Mouse (Mus musculus) G1E (cell line): Measurements from ENCODE around the gene Smap1.

Source experiments
- CTCF ChIP-seq: IDR thresholded peaks from 2 replicates; pipeline ENCODE4 v1.5.1; 2012; ENCODE audit warnings: low read depth, low read length, inconsistent platforms, mixed read lengths
- GATA1 ChIP-seq: IDR thresholded peaks from 2 replicates; pipeline ENCODE4 v1.6.1; 2012; ENCODE audit warnings: borderline replicate concordance, low read length, inconsistent platforms, mixed read lengths
- GATA2 ChIP-seq: IDR thresholded peaks from 2 replicates; pipeline ENCODE4 v1.6.1; 2012; ENCODE audit warnings: low read depth, low read length, inconsistent platforms, borderline replicate concordance
- POLR2AphosphoS5 ChIP-seq: IDR thresholded peaks from 2 replicates; pipeline ENCODE4 v1.6.1; 2012; ENCODE audit warnings: low read depth, low read length, inconsistent platforms; ENCODE audit not compliant: insufficient replicate concordance

GRCm38 (mm10) chr1:23948778-23949699 lies 26.9 kb upstream of the Smap1 start:
- TF ChIP-seq CTCF (no peak), GATA1 (no peak), GATA2 (no peak), POLR2AphosphoS5 (no peak)
